Mouse (Mus musculus): ENCODE measurements around the gene Wipi1.

Gene Wipi1

DNA sequence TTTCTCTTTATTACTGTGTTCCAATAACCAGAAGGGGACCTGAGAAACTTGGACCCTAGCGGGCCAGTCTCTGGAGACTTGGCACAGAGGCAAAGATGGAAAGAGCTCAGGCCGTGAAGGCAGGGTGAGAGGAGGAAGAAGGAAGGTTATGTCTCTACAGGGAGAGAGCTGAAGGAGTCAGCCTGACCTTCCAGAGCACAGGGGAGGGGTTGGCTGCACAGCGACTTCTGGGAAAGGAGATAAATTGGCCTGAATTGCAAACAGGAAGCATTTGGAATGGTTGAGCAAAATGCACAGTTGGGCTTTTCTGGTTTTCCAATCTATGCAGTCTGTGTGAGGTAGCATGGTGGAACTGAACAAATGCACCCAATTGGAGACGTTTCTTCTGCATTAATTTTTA, 5.0 kb upstream of the Wipi1 start:
- no peak for DNase-seq

DNA sequence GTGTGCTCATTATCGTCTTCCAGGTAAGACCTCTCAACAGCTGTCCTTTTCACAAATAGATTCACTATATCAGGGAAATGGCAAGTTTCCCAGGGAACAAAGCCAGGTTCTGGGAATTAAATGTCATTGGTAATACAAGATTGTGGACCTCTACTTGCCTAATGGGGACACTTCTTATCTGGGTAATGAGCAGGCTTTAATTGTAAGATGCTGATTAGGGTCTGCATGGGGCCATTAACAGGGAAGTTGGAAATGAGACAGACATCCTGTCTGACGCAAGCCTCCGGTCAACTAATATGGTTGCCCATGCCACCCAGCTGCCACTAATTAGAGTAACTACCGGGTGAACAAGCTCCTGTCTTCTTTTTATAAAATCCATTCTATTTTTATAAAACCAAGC, 4.6 kb upstream of the Wipi1 start:
- no peak for DNase-seq

DNA sequence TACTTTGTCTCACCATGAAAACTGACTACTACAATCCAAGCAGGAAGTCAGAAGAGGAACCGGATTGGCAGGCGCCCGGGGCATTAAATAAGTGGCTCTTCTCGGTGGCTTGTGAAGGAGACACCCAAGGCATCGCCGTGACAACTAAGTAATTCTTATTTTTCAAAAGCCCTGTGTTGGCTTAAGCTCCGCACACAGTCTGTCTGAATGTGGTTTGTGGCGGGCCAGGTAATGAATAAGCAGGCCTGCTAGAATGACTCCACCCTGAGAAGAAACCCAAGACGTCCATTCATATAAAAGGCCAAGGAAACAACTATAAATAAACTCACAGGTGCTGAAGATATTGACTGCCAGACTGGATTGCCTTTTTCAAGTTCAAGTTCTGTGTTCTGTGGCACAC, 3.5 kb upstream of the Wipi1 start:
- no peak for DNase-seq

DNA sequence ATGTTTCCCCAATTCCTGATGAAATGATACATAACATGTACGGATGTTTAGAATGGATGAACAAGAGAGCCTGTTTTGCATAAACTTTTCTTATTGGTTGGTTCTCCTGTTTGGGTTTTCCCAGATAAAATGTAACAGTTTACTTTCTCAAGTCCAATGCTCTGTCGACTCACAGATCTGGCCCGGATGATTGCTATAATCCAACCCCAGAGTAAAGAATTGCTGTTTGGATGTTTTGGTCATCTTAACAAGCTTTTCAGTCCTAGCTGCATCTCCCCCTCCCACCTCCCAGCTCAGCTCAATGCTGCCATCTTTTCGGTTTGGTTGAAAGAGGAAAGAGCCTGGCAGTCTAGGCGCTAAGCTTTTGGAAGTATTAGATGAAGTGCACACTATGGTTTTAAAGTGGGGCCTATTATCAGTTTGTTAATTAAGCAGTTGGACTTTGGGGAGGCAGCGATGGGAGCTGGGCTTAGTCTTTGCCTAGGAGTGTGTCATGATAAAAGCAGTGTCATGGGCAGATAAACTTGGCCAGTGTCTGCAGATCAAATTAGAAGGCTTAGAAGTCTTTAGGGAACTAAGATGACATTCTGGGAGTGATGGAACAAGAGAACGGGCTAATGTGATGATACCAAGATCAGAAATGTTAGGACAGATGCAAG, 1.2 kb upstream of the Wipi1 start:
- no peak for DNase-seq

DNA sequence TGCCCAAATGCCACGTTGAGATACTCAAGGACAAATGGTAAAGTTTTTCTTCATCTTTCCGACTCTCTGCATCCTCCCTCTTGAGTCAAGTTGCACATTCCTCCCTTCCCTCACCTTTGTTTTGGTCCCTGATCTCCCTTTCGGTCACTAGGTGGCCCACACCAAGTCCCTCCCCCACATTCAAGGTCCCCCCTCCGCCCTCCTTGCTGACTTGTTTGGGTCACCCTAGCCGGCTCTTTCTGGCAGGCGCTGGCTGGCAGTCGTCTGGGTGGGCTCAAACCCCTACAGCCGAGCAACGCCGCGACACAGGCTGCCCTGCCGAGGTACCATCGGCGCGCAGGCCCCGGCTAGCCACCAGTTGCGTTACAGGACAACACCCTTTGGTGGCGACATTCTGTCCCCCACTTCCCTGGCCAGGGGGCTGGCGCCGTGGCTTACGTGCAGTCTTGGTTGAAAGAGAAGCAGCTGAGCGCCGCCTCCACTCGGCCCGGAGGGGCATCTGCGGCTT, 918 bp downstream of the Wipi1 start:
- no peak for DNase-seq

DNA sequence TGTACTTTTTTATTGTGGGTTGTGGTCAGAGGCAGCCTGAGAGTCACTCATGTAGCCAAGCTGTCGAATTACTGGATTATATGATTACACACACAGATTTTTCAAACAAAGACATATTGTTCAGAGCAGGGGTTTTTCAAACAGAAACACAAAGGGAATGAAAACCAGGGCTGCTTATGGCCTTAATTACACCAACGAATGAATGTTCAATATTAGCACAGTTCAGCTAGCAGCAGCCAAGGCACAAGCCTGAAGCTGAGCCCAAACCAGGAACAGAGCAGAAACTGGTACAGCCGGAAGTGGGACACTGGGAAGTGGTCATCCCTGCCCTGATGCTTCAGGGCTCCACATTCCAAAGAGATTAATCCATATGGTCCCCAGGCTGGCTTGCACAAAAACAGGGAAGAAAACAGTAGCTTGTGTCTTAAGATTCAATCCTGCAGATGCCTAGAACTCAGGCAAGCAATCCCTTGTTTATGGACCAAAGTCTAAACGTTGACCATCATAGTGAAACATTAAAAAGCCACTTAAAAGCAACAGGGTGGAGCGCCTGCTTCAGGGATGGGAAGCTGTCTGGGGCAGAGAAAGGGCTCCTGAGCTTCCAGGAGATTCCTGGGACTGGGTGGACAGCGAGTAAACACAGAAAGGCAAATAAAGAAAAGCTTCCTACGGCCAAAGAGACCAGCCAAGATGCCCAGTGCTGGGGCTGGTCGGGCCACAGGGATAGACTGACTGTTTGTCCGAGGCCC, 1.5 kb downstream of the Wipi1 start:
- peak; percentile 27 for DNase-seq

DNA sequence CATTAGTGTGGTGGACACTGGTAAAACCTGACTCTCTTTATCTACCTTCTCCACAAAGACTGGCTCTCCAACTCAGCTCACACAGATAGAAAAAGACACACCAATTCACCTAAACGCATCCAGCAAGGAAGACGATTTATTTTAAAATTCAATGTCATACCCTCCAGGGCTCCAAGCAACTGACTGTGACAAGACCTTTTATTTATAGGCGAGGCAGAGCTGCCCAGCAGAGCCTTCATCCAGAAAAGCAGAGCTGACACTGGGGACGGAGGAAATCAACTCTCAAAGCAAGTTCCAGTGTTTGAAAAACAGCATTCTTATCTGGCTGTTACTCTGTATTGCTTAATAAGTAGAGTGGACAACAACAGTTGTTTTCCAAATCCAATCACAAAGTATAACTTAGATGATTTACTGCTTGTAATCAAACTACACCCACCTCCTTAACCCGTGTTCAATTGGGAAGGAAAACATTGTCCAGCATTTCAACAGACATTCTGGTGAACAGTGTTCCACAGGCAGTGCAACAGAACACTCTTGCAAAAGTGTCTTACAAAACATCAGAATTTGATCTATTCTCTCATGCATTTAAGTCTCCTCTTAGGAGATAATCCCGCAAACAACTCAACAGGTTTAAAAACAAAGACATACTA, 2.7 kb downstream of the Wipi1 start:
- DNase-seq, result no peak

DNA sequence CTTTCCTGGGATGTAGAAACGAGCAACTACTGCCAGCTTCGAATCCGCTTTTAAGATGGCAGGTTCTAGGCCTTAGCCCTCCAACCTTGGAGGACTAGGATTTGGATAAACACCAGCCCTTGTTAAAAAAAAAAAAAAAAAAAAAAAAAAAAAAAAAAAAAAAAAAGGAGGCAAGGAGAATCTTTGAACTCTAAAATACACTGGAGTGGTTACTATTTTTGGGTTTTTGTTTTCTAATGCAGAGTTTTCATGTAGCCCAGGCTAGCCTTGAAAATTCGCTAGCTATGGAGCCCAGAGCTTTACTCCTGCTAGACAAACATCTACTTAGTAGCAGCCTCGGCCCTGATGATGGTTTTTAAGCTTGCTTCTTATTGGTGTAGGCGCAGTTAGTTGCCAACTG, 4.2 kb downstream of the Wipi1 start:
- DNase-seq, result no peak

DNA sequence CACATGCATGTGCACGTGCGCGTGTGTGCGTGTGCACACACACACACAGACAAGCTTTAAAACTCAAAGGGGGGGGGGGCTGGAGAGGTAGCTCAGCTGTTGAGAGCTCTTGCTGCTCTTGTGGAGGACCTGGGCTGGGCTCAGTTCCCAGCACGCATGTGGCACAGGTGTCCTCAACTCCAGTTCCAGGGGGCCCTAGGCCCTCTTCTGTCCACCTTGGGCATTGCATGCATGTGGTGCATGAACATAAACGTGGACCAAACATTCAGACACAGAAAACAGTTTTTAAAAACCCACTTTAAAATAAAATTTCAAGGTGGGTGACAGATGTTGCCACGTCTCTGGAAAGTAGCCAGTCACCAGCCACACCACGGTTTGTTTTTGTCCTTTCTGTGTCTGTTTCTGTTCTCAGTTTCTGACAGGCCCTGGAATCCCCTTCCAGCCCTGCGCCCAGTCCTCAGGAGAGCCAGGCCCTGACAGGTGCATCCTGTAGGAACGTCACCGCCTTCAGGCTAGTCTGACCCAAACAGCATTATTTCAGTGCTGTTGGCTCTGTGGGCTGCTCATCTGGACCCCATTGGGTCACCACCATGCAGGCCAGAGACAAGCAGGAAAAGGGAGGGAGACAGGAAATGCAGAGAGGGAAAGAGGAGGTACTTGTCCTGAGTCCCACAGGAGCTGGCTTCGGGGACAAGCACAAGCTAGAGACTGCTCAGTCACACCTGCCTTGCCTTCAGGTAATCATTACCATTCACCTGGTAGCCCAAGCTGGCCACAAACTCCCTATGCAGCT, 12.8 kb downstream of the Wipi1 start:
- no peak for DNase-seq

DNA sequence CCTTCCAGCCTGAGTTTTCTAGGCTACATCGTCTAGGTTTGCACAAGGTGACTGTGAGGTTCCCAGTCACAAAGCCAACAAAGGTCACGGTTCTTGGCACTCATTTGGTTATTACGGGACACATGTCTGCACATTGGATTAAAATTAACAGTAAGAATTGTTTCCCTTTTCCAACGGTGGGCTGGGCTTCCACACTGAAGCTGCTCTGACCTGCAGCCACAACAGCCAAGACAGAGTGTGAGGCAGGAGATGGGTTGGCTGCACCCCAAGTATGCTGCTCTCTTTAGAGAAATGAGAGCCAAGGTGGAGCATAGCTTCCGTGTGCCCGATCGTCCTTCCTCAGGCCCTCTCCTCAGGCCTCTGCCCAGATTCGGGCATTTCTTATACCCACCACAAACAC, 17.0 kb downstream of the Wipi1 start:
- DNase-seq, result no peak

DNA sequence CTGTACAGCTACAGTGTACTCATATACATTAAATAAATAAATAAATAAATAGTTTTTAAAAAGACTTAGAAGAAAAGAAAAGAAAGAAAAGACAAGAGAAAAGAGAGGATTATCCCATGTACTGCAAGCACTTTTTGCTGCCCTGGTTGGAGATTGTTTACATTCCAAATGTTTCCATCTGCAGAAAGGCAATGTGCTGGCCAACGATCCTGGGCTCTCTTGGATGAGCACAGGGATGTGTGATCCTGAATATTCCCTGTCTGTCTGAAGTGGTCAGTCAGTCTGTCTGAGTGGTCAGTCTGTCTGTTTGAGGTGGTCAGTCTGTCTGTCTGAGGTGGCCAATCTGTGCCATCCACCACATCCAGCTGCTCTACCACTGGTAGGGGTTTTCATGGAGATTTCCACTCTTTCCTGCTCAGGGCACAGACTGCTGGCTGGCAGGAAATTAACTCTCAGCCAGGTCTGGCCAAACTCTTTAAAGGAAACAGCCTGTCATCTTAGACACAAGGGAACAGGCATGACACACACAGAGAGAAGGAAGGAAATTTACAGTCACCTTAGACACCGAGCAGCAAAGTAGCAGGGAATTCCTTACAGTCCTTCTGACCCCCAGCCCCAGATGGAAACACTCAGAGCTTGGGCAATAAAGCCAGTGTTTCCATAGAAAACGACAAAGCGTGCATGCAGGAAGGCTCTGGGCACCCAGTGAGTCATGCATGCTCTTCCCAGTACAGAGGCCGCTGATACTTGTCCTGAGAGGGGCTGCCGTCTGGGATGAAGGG, 18.4 kb downstream of the Wipi1 start:
- no peak for DNase-seq

DNA sequence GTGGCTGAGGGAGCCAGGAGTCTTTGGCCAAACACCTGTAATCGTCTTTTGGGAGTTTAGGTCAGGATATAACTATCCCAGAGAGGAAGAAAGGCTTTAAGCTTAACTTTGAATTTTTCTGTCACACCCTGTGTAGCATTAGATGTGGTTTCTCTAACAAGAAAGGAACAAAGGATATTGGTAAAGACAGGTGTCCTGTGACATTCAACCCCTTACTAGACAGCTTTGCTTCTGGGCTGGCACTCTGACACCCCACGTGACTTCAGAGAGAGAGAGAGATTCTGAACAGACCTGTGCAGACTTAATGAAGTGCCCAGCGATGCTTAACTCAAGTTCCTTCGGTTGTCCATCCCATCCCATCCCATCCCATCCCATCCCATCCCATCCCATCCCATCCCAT, 20.3 kb downstream of the Wipi1 start:
- DNase-seq, result no peak

DNA sequence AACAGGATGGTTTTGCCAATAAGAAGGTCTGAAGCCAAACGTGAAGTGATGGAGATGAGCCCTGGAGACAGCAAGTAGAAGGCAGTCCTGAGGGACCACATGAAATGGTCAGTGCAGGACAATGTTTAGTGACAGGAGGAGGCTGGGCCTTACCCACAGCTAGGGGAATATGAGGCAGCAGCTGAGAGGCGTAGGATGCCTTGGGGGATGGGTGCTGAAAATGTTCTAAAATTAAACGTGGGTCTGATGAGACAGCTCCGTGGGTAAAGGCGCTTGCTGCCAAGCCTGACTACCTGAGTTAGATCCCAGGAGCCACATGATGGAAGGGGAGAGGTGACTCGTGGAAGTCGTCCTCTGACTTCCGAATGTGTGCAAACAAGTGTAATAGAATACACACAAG, 21.8 kb downstream of the Wipi1 start:
- no peak for DNase-seq

DNA sequence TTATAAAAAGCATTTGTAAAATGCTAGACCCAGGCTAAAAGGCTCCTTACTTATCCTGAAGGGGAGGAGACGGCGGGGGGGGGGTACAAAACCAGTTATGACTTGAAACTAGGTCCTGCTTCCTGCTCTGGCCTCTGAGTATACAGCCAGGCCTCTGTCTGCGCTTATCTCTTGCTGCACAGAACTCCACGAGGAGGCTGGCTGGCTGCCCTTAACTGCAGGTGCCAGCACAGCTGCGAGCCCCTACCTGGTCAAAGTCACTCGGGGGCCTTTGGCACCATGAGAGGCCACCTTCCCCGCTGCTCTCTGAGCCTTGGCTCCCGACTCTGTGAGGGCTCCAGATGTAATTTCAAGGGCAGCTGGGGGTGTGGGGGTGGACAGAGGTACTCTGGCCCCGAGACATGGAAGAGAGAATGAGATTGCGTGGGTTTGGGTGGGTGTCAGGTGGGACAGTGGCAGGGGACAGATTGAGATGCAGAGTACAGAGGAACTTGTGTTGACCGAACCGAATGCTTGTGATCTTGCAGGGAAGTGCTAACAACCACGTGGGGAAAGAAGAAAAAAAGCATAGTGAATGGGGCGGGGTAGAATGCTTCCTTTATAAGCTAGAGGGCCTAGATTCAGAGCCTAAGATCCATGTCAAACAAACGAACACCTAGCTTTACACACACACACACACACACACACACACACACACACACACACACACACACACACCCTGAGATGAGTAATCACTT, 24.0 kb downstream of the Wipi1 start:
- DNase-seq, result no peak

DNA sequence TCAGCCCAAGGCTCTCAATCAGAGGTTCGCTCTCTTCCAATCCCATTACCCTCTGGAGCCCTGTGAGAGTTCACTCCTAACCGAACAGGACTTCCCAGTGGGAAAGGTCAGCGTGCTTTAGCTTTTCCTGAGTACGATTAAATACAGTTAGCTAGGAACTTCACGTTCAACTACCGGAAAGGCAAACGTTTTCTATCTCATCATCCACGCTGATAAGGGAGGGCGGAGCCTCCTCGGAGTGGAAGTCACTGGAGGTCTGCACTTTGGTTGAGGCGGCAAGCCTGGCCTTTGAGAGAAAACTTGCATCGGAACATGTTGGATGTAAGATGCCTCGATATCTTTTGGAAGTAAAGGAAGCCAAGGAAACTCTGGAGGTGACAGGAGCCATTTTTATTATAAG, 24.7 kb downstream of the Wipi1 start:
- DNase-seq, result no peak

DNA sequence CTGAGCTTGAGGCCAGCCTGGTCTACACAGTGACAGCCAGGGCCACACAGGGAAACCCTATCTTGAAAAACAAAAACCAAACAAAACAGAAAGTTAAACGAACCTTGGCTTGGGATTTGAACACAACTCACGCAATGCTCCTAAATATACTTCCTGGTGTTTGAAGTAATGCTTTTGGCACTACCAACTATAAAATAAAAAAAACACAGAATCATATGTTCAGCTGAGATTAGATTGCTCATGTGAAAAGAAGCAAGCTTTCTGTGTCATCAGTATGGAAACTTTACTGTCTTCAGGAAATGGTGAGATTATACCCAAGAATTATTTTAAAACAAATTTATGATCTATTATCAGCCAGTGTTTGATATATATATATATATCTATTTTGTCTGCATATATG, 25.3 kb downstream of the Wipi1 start:
- no peak for DNase-seq

DNA sequence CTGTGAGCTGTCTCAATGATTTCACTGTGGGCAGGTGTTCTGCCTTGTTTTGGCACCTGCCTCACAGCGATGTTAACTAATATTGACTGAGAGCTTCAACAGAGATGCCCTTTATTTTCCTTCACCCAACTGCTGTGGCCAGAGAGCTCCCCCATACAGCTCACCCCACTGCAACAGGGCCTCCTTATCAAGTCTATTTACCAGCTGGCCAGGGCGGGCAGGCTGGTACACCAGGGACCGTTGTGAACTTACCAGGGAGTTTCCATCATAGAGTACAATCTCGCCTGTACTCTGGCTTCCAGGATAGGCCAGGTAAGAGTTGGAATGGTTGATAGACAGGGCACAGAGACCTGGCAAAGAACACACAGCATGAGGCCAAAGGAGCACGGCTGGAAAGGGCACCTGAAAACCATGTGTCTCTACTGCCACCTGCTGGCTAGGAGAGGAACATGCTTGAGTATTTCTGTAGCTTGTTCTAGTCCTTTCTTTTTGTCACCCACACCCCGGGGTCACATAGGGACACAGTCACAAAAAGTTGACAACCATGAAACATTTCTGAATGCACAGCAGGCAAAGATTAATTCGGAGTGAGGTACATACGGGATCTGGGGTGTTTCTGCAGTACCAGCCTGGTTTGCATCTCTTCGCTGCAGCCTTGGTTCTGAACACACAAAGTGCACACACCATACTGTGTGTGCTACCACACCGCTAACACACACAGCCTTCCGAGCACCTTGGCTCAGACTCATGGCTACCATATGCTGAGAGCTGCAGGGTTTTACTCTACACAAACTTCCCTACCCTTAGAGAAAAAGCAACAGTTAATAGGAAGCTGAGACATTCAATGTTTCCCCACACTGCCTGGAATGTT, 26.7 kb downstream of the Wipi1 start:
- peak; percentile 88 for DNase-seq

DNA sequence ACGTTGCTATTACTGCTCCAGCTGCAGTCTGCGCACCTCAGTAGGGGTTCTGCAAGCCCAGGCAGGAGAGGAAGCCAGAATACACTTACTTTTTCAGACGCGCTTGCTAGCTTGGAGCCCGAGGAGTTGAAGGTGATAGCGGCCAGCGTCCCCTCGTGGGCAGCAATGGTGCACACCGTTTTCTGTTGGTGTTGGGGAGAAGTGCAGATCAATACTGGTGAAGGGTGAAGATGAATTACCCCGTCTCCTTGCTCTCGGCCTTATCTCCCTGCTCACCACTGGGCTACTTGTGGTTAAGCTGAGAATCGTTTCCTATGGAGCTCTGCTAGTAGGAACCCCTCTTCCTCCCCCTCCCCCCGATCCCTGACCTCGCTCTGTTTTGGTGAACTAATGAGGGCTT, 27.8 kb downstream of the Wipi1 start:
- DNase-seq, result no peak

DNA sequence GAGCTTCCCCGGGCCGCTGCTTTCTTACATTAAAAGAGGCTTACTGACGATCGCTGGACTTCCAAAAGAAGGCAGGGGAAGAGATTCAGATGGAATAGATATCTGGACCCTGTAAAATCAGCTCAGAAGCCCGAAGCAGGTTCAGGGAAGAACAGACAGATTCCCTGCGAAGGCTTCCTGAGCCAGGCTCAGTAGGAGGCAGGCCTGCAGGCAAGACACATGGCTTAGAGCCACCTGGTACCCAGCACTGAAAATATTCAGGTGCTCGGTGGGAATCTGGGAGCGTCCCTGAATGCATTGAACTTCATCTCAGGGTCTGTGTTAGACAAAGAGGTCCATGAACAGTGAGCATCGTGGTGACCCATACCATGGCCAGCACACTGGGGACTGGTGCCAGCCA, 31.8 kb downstream of the Wipi1 start:
- peak; percentile 35 for DNase-seq

DNA sequence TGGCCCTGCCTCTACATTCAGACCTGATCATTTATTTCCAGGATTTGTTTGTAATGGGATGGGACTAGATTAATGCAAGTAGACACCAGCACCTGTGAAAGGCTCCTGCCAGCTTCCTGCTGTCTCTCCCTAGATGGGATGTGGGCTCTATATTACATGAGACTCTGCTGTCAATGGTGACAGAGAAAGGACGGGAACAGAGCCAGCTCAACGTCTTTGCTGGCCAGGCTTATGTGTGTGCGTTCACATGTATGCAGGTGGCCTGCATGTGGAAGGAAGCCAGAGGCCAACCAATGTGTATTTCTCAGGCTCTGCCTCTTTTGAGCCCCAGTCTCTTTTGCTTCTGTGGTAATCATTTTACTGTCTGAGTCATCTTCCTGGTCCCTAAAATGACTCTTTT, 33.2 kb downstream of the Wipi1 start:
- DNase-seq, result no peak

DNA sequence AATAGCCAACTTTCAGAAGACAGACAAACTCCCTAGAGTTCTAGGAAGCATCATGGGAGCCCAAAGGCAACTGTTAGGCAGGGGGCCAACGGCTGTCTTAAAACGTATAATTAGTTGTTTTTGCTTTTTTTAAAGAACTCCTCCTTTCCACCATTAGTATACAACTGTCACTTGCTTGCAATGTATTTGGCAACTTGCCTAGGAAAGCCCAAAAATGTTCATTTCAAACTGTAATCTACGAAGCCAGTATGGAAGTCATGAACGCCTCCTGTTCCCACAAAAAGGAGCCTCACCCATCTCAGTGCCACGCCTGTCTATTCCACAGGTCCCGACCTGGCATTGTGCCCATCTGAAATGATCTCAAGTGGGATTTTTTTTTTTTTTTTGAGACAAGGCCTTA, 35.9 kb downstream of the Wipi1 start:
- DNase-seq, result no peak
